Mouse (Mus musculus) layer of hippocampus, adult 9-10 months (tissue): ENCODE results near the gene Ehmt2.
A peak's percentile ranks its signal among the peaks of the same experiment; 100 is the strongest.

Source experiments
- DNase-seq: peaks from one replicate; pipeline ENCODE4 v3.0.0; 2022; ENCODE audit warnings: low spot score

Ehmt2 gene

DNA sequence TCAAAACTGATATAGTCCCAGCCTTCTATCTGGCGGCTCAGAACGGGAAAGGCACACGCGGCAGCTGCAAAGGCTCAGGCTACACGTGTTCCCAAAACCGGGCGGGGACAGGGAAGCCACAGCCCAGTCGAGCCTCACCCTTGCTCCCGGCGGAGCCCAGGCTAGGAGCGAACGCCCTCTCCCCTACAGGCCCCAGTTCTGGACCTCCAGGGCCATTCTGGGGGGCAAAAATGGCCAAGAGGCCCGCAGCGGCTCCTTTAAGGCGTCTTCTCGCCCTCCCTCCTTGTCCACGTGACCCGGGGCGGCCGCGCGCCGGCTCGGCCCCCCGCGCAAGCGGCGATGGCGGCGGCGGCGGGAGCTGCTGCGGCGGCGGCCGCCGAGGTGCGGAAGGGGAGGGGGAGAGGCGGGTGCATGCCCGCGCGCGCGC lies at the start of gene Ehmt2, which contains the start of gene C2:
Ehmt2 (plus strand) TSS at position 310 of the 427 bp plus-strand sequence.
C2 (minus strand) TSS at position 106 of the 427 bp plus-strand sequence.
- DNase-seq: peak; percentile 39

DNA sequence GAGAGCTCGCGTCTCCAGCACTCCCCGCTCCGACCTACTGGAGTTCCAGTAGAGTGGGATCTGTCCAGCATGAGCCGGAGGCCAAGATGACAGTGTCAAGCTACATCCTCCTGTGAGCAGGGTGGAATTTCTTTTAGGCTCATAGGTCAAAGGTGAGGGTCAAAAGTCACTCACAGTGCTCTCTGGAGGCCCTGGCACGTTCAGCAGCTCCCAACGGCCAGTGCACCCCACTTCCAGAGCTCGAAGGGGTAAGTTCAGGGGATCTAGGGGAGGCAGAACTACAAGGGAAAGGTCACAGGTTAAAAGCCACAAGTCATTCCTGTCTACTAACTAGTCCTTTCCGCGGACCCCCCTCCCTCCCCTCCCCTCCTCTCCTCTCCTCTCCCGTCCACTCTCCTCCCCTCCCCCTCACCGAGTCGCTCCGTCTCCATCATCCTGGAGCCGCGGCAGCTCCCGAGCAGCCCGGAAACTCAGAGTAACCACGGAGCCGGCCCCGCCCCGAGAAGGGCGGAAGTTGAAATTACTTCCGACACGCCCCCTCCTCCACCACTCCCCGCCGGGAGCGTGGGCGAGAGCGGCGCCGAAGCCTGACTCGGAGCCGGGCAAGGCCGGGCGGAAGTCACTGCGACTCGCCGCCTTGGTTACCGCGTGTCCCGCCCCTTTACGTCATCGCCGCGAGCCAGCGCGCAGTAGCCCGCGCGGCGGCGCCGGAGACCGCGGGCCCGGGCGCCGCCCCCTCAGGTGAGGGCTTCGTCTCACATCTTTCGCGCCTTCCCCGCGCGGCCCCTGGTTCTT lies 48.4 kb upstream of the Ehmt2 start, which contains the start of the genes Skiv2l and Nelfe:
Skiv2l (minus strand) TSS at position 489 of the 795 bp plus-strand sequence.
Nelfe (plus strand) TSS at position 670 of the 795 bp plus-strand sequence.
- peak; percentile 87 for DNase-seq

DNA sequence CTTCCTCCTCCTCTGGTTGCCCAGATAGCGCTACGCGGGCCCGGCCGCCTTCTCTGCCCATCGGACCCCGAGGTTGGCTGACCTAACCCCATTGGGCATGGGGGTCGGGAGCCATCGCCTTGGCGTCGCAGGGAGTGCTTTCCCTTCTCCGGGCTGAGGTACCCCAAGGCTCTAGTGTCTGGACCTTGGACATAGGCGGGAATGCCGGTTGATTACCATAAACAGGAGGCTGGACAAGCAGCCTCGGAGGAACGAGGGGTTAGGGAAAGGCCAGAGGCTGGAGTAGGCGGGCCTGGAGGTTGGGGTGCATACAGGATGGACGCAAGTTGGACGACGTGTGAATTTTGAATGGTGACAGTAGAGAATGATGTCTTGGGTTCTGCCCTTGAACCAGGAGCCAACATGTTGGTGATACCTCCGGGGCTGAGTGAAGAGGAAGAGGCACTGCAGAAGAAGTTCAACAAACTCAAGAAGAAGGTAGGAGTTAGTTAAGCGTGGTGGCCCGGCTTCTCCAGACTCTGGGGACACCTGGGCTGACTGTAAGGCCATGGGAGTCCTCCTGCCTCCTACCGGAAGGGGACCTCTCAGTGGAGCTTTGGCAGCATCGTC lies 47.6 kb upstream of the Ehmt2 start:
- no peak for DNase-seq

DNA sequence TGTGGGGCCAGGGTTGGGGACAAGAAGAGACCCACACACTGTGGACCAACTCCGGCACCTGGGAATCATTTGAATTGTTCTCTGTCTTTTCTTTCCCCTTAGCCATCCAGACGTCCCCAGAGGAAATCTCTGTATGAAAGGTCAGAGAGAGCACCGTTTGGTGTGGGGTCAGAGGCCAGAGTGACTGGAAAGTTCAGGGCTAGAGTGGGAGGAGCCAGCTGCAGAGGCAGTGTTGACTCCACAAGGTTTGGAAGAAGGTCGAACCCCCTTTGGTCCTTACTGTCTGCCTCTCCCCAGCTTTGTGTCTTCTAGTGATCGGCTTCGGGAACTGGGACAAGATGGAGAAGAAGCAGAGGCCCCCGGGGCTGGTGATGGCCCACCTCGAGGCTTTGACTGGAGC lies 44.8 kb upstream of the Ehmt2 start:
- no peak for DNase-seq

DNA sequence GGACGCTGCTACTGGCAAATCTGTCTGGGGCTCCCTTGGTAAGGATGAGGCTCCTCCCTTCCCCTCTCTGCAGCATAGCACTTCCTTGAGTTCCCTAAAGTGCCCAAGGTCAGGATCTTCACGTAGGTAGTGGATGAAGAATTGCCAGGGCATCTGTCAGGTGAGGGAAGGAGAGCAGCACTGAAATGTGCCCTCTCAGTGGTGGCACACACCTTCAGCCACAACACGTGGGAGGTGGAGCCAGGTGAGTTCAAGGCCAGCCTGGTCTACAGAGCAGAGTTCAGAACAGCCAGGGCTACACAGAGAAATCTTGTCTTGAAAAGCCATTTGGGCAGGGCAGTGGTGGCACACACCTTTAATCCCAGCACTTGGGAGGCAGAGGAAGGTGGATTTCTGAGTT lies 43.5 kb upstream of the Ehmt2 start:
- no peak for DNase-seq

DNA sequence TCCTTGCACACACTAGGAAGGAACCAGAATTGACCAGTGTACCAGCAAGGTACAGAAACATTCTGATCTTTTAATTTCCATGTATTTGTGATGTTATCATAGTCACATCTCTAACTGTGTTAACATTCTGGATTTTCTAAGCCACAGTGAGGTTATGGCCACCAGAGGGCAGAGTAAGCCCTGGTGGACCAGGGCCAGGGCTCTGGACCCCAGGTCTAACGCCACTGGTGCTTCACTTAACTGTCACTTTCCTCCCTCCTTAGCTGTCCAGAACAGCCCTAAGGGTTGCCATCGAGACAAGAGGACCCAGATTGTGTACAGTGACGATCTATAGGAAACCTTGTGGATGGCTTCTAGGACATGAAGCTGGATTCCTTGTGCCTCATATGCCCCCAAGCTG lies 42.4 kb upstream of the Ehmt2 start:
- no peak for DNase-seq

DNA sequence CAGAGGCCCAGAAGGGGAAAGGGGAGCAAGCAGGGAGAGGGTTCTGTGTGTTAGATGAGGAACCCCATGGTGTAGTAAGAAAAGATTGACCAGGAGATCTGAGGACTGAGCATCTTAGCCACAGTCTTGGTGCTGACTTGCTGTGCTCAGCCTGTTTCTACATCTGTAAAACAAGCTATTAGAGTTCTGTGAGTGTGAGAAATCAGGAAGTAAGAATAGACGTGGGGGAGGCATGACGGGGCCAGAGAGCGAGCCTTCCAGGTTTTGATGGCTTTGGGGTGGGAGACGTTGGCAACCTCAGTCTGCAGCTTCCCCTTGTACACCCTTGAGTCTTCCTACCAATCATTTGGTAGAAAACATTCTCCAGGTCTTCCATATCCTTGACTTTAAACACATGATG lies 39.6 kb upstream of the Ehmt2 start:
- no peak for DNase-seq

DNA sequence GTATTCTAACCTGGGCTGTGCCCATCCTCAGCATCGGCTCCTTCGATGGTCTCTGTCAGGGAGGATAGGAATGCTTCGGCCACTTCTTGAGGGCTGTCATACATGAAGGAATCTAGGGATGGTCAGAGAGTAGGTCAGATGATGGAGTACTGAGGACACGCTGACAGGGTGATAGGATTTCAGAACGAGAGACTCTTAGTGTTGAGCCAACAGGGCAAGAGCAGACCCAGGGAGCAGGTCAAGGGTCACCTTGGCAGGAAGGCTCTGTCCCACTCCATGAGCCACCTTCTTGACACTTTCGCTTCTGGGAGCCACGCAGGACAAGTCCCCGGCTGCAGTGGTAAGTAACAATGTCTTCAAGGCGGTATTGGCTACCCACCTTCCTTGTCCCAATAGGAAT lies 37.8 kb upstream of the Ehmt2 start:
- no peak for DNase-seq

DNA sequence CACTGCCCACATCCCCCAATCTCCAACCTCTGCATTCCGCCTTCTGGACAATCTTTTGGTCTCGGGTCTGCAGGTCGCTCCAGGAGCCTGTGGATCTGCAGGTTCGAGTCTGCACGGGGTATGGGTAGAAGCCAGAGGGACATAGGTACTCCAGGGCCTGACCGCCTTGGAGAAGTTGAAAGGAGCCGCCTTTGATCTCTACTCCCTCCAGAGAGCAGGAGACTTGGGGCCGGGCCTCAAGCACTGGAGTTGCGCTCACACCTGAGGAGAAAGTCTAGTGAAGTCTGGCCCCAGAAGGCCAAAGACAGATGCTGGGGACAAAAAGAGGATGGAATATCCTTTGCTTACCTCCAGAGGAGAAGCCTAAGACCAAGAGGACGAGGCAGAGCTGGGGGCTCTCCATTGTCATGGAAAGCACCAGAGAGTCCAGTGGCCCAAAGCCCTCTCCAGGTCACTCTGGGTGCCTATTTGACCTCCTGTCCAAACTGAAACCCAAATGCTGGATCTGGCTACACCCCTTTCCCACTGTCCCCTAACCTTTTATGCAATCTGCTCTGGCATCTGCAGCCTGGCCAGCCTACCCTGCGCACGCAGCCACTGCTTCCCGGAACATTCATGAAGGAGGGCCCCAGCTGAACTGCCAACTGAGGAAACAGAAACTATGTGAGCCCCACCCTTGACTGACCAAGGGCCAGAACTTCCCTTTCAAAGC lies 36.4 kb upstream of the Ehmt2 start:
- DNase-seq: no peak

DNA sequence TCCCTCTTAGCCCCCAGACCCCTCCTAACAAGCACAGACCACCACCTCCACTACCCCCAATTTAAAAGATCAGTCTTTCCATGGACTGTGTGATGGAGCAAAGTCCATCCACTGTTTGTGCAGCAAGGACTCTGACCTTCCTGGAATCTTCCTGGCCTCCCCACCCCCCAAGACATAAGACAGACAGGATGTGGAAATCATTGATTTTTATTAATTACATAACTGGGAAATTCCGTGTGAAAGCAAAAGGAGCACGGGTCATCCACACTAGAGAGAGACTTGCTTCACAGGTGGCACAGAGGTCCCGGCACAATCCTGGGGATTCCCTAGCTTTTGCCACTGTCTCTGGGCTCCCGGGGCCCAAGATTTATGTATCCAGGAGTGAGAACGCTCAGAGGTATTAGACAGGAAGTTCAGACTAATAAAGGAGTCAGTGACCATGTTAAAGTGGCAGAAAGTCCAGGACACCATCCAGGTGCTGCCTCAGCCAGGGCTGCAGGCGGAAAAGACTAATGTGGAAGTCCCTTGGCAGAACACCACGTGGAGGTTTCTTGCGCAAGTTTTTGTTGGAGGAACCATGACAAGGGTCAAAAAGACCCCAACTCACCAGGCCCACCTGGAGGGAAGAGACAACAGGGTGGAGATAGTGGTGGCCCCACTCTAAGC lies 35.7 kb upstream of the Ehmt2 start, which contains the start of gene Cfb:
Cfb (minus strand) TSS at position 103 of the 666 bp plus-strand sequence.
- DNase-seq: no peak

DNA sequence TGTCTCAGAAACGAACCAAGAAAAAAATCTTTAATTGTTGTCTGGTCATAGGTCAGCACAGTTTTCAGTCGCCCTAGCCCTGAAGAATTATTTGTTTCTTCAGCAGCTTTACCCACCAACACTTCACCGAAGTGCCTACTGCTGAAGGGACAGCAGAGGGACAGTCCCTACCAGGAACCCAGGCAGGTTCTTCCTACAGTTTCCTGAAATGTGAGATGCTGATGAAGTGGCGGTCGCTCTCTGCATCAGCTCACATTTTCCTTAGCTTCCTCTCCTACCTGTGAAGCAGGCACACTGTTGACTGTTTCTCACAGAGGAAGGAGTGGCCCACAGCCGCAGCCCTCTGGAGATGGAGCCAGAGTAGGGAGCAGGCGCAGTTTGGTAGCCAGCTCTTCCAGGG lies 32.3 kb upstream of the Ehmt2 start:
- DNase-seq: no peak

DNA sequence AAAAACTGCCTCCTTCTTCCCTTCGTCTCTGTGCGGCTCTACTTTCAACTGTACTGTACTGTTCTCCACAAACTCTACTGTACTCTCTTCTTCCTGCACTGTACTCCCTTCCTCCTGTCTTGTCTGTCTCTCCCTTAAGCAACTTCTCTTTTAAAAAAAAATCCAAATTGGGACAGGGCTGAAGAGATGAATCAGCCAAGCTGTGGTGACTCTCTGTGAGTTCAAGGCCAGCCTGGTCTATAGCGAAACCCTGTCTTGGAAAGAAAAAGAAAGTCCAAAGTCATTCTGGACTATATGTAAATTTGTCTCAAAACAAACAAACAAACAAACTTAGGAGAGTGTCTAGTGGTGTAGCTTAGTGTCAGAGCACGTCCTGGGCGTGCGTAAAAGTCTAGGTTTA lies 23.9 kb upstream of the Ehmt2 start:
- DNase-seq: no peak

DNA sequence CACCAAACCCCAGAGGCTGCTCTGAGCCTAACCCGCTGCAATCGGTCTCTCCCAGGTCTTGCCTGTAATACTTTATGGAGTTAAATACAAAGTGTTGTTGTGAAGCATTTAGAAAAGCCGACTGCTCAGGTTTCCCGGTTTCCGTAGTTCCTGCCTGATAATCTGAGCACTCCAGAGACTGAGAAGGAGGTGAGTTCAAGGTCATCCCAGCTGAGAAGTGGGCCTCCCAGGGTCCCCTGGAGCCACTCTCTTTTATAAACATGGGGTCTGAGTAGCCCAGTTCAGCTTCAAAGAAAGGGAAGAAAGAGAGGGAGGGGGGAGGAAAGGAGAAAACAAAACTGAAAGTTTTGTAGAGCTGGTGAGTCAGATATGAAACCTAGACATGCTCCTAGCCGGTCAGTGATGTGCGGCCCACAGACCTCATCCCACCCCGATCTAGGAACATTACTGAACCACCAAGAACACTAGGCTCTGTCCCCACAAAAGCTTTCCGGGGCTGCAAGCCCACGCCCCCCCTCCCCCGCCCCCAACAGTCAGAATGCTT lies 18.9 kb upstream of the Ehmt2 start, which contains the start of gene Zbtb12:
Zbtb12 (plus strand) TSS at position 148 of the 544 bp plus-strand sequence.
- DNase-seq: no peak

DNA sequence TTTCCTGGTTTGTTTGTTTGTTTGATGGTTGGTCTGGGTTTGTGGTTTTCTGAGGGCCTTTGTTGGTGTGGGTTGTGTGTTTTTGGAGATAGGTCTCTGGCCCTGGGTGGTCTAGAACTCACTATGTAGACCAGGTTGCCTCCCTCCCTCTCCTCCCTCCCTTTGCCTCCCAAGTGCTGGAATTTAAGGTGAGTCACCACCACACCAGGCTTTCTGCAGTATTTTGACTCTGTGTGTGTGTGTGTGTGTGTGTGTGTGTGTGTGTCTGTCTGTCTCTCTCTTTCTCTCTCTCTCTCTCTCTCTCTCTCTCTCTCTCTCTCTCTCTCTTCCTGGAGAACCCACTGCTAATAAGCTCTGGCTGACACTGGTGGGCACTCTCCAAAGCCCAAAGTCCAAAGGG lies 17.1 kb upstream of the Ehmt2 start:
- DNase-seq: no peak

DNA sequence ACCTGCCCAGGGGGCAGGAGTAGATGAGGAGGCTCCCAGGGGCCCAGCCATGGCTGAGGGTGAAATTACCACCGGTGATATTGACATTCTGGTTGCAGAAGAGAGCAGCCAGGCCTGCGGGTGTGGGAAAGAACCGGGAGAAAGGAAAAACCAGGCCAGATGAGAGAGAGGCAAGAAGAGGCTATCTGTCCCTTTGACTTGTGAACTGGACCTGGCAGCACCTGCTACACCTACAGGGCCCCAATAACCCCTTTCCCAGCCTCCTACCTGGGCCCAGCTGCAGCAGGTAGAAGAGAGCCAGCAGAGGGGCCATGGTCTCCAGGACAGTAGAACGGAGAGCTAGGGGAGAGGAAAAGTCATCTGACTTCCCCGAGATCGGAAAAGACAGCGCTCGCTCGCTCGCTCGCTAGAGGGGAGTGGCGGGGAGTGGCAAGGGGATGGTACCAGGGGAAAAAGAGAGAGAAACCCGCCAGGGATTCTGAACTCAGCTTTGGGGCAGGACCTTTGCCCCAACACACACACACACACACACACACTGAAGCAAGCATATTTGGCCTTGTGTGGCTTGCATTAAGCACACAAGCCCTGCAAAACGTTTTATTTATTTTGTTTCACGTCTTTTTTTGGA lies 16.5 kb upstream of the Ehmt2 start, which contains the start of gene Gm20547:
Gm20547 (minus strand) TSS at position 360 of the 628 bp plus-strand sequence.
- DNase-seq: no peak

DNA sequence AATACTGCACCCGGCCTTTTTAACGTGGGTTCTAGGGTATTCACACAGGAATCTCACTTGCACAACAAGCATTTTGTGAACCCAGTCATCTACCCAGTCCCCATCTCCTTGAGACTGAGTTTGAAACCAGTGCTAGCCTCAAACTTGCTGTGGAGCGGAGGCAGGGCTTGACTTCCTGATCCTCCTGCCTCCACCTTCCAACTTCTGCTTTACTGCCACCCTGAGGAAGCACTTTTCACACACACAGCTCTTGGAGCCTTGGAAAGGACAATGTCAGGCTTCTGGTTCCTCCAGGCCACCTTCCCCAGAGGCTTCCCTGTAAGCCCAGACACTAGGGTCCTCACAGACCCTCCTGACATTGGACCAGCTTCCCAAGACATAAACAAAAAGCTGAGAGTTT lies 14.9 kb upstream of the Ehmt2 start:
- no peak for DNase-seq

DNA sequence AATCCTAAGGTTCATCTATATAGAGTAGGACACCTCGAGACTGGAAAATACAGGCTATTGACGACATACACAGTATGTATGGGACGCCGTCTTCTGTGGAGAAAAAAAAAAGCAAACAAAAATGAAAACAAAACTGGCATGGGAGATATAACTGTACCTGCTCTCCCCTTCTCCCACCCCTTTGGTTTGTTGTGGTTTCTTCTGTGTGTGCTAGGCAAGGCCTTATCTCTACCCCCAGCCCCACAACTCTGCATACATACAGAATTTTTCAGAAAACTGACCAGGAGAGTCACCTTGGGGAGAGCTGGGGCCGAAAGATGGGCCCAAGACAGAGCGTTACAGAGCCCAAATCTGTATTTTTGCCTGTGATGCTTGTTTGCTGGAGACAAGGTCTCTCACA lies 13.6 kb upstream of the Ehmt2 start:
- no peak for DNase-seq

DNA sequence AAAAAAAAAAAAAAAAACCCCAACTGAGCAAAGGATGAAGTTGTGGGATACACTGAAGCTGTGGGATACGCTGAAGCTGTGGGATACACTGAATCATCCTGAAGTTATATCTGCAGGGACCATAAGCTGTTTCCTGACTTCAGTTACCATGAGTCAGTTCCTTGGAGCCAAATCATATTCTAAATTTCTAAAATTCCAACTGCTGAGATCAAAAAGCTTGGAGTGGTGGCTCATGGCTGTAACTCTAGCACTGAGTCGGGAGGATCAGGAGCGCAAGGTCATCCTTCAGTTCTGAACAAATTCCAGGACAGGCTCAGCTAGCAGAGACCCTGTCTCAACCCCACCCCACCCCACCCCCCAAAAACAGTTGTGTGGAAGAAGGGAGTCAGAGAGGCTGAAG lies 12.7 kb upstream of the Ehmt2 start:
- DNase-seq: no peak

DNA sequence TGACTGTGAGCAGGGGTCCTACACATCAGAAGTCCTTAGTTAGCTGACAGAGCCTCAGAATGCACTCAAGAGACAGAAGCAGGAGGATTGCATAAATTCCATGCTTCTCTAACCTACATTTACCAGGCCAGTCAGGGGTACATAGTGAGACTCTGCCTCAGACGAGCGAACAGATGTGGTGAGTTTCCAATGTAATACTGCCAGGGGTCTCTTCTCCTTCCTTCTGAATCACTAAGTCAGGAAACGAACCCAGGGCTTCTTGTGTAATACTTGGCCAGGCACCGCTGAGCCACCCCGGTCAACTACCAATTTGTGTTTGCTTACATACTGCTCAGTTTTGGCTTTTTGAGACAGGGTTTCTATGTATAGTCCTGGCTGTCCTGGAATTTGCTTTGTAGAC lies 10.3 kb upstream of the Ehmt2 start:
- DNase-seq: no peak

DNA sequence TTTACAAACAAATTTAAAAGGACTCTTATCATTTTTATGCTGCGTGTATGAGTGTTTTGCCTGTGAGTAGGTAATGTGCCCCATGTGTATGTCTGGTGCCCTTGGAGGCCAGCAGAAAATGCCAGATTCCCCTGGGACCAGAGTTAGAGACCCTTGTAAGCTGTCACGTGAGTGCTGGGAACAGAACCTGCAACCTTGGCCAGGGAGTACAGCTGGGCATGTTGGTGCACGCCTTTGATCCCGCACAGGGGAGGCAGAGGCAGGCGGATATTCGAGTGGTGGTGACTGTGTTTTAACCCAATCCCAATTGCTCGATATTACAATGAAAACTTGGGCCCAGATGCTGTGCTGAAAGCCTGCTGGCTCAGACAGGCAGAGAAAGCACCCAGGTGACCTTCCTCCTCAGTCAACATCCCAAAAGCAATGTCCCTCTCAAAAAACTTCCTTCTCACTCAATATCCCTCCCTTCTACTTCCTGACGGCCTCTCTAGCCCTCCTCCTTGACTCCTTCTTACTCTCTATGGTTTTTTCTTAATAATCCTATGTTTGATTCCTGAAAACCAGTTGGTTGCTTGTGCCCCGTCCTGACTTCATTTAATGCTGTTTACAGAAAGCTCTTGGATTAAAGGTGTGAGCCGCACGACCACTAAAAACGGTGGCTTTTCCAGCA lies 8.1 kb upstream of the Ehmt2 start:
- no peak for DNase-seq

DNA sequence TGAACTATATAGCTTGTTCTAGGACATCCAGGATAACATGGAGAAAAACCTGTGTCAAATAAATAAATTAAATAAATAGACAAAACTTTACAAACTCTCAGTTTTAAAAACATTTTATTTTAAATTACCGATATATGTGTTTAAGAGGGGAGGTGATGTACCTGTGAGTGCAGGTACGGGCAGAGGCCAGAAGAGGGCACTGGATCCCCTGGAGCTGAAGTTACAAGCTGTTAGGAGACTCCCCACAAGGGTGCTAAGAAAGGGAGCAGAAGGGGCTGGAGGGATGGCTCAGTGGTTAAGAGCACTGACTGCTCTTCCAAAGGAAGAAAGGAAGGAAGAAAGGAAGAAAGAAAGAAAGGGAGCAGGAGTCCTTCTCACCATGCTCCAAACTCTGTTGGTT lies 6.9 kb upstream of the Ehmt2 start:
- DNase-seq: no peak
